Mouse (Mus musculus) stomach, postnatal 0 days (tissue): ENCODE data around the gene Mapk11. TPM values are rescaled to one million over a fixed set of nuclear protein-coding genes. Genes with fewer than 3 reads are reported as not detected.
A peak's percentile ranks its signal among the peaks of the same experiment; 100 is the strongest.

Experiments used
- ATAC-seq: fragments of 200-750 bp; cut with Nextera tagmentation; 2 replicates; pipeline ENCODE4 v1.8.0; 2017; ENCODE audit not compliant: low FRiP score, low TSS enrichment
- DNase-seq: peaks from one replicate; pipeline ENCODE4 v3.0.0-alpha.2; 2016; ENCODE audit warnings: low spot score
- H3K27ac ChIP-seq: fragments of 300-500 bp; sonication (generic); replicated peaks from 2 replicates; pipeline ENCODE4 v1.5.1; 2014; ENCODE audit warnings: mild to moderate bottlenecking, control low read depth
- H3K27me3 ChIP-seq: fragments of 300-500 bp; sonication (generic); 2 replicates; pipeline ENCODE4 v1.6.1; 2014; ENCODE audit warnings: low read length; ENCODE audit not compliant: control insufficient read depth, insufficient read depth
- H3K36me3 ChIP-seq: fragments of 300-500 bp; sonication (generic); 2 replicates; pipeline ENCODE4 v1.6.1; 2014; ENCODE audit warnings: low read length, mixed read lengths; ENCODE audit not compliant: control insufficient read depth, insufficient read depth
- H3K4me1 ChIP-seq: fragments of 300-500 bp; sonication (generic); replicated peaks from 2 replicates; pipeline ENCODE4 v1.6.1; 2014; ENCODE audit warnings: antibody characterized with exemption; ENCODE audit not compliant: control insufficient read depth, insufficient read depth
- H3K4me2 ChIP-seq: fragments of 300-500 bp; sonication (generic); replicated peaks from 2 replicates; pipeline ENCODE4 v1.6.1; 2014; ENCODE audit warnings: low read depth, mild to moderate bottlenecking, control low read depth, moderate library complexity
- H3K4me3 ChIP-seq: fragments of 300-500 bp; sonication (generic); 2 replicates; pipeline ENCODE4 v1.5.1; 2014; ENCODE audit warnings: low read depth, low read length, control low read depth
- H3K9ac ChIP-seq: fragments of 300-500 bp; sonication (generic); 2 replicates; pipeline ENCODE4 v1.6.1; 2014; ENCODE audit warnings: mild to moderate bottlenecking, low read length, control low read depth, mixed read lengths
- H3K9me3 ChIP-seq: fragments of 300-500 bp; sonication (generic); 2 replicates; pipeline ENCODE4 v1.6.1; 2016; ENCODE audit warnings: low read length; ENCODE audit not compliant: control insufficient read depth
- CTCF ChIP-seq: IDR thresholded peaks from 2 replicates; pipeline ENCODE4 v1.5.1; 2016; ENCODE audit warnings: antibody characterized with exemption, low read depth, mild to moderate bottlenecking, moderate library complexity
- EP300 ChIP-seq: optimal IDR thresholded peaks from 2 replicates; pipeline ENCODE3; 2016; ENCODE audit warnings: antibody characterized with exemption
- WGBS: fragments of 180-500 bp; shearing (Covaris S2); extraction: QIAGEN DNeasy Blood & Tissue Kit; methylation state at CpG from one replicate; pipeline ENCODE4 v1.1.7; 2014; 5-methylcytosine and 5-hydroxymethylcytosine counted together
- polyA plus RNA-seq: library from polyadenylated mRNA; unstranded; fragments of >200 nt; fragmentation: Nextera tagmentation; extraction: Ambion mirVana; gene quantifications from 2 replicates; pipeline ENCODE4 v1.2.1, GENCODE M21; 2015

Mapk11 gene
- polyA plus RNA-seq, 1 experiment from 2014 or later = 2.1 TPM

DNA sequence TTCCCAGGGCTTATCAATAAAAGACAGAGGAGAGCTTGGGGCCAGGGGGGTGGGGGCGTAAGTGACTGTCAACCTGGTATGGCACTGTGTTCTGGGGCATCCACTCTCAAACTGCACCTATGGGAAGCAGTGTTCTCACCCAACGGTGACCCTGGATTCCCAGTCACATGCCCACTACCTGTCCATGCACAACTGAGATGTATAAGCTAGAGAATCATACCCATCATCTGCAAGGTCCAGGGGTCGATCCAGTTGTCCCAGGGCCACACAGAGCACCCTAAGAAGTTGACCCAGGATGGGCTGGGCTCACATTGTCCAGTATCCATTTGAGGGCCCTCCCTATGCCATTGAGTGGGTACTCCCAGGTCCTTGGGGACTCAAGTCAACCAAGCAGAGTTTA, 25.1 kb downstream of the Mapk11 start:
- Histone ChIP-seq H3K9me3 (no peaks in the 10 kb centered on the region), H3K4me3 (no peak overlapping the region), H3K27ac (no peak overlapping the region), H3K36me3 (no peaks in the 10 kb centered on the region; the same call in 1 of the 2 replicates), H3K4me2 (no peak overlapping the region), H3K9ac (no peak overlapping the region), H3K4me1 (peaks cover 11% of the 10 kb centered on the region; the same call in 1 of the 2 replicates), H3K27me3 (no peaks in the 10 kb centered on the region)
- ATAC-seq = no peak
- 92% methylated on average over 3 of the region's 3 CpGs for WGBS
- no peak for DNase-seq
- TF ChIP-seq EP300 (no peak), CTCF (no peak)

DNA sequence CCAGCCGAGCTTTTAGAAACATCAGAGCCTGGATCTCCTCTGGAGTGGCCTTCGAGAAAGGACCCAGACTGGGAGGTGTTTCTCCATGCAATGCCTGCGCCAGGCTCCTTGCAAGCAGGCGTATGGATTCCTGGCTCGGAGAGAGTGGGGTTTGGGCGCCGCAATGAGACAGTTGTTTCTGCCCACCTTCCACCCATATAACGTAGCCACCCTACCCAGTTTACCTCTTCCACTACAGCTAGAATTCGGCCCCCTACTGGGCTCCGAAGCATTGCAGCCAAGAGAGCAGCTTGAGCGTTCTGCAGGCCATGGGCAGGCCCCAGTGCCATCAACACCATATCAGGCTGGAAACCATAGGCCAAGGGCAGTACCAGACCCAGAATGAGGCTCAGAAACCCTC, 25.8 kb downstream of the Mapk11 start:
- H3K4me3 ChIP-seq = peak overlapping the region; percentile 90
- H3K4me2 ChIP-seq = peak overlapping the region; percentile 94
- ATAC-seq = no peak
- DNase-seq = peak; percentile 52
- no peak for TF ChIP-seq EP300
- TF ChIP-seq CTCF = peak; percentile 57
- no peaks in the 10 kb centered on the region for H3K9me3 ChIP-seq
- H3K27ac ChIP-seq = peak overlapping the region; percentile 71
- WGBS = 31% methylated on average over 11 of the region's 11 CpGs
- H3K4me1 ChIP-seq = peaks cover 9% of the 10 kb centered on the region; the same call in 1 of the 2 replicates
- no peaks in the 10 kb centered on the region for H3K27me3 ChIP-seq
- peak overlapping the region; percentile 84 for H3K9ac ChIP-seq
- no peaks in the 10 kb centered on the region; the same call in 1 of the 2 replicates for H3K36me3 ChIP-seq

DNA sequence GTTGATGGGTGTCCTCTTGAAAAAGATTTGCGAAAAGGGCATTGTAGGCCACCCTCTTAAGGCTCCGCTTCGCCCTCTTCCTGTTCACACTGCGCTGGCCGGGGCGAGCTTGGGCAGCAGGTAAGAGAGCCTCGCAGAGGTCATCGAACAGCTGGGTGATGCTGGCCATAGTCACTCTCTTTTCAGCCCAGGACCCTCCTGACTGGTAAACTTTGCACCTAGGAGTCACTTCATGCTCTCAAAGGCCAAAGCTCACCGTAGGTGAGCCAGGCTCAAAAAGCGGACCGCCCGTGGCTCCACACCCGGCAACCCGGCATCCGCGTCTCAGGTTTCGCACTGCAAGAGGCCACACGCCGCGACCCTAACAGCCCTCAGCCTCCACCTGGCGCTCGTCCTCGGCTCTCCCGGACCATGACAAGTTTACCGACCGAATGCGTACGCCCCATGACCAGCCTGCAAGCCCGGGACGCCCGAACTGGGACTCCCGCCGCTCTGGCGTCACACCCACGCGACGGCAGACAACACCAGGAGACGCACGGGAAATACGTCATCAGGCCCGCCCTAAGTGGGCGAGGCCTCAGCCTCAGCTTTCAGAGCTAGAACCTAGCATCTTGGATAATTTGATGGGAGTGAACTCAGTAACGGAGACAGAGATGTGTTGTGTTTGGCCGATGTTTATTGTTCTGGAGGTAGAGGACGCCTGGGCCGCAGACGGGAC, 26.6 kb downstream of the Mapk11 start, which contains the start of gene Tubgcp6:
Gene Tubgcp6, minus strand, starts transcription at position 464 of the 718 bp plus-strand sequence.
- H3K27me3 ChIP-seq = no peaks in the 10 kb centered on the region
- peak within 1 kb of the TSS; percentile 71 for H3K27ac ChIP-seq
- peak within 1 kb of the TSS; percentile 84 for H3K9ac ChIP-seq
- peak; percentile 96 for DNase-seq
- no peaks in the 10 kb centered on the region; the same call in 1 of the 2 replicates for H3K36me3 ChIP-seq
- H3K9me3 ChIP-seq = no peaks in the 10 kb centered on the region
- peaks cover 8% of the 10 kb centered on the region; the same call in 1 of the 2 replicates for H3K4me1 ChIP-seq
- peak; percentile 87 for ATAC-seq
- 0% methylated on average over 47 of the region's 47 CpGs for WGBS
- no peak for TF ChIP-seq CTCF
- no peak for TF ChIP-seq EP300
- peak within 1 kb of the TSS; percentile 94 for H3K4me2 ChIP-seq
- H3K4me3 ChIP-seq = peak within 1 kb of the TSS; percentile 90

DNA sequence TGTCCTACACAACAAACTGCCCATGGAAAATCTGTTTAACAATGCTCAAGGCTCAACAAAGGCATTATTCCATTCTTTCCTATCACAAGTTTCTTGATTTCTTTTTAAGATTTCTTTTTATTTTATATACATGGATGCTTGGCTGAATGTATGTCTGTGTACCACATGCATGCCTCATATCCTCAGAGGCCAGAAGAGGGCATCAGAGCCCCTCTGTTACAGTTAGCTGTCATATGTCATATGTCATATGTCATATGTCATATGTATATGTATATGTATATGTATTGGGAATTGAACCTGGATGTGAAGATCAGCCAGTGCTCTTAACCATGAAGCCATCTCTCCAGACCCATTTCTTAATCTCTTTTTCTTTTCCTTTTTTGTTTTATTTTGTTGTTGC, 31.4 kb downstream of the Mapk11 start:
- Histone ChIP-seq H3K36me3 (peaks cover 5% of the 10 kb centered on the region; the same call in 1 of the 2 replicates), H3K27ac (no peak overlapping the region), H3K9ac (no peak overlapping the region), H3K4me2 (no peak overlapping the region), H3K4me1 (0 out of 2 replicates have a peak, but pooled peaks cover 2% of the 10 kb centered on the region), H3K4me3 (no peak overlapping the region), H3K27me3 (no peaks in the 10 kb centered on the region), H3K9me3 (no peaks in the 10 kb centered on the region)
- ATAC-seq (no peak), DNase-seq (no peak)
- TF ChIP-seq EP300 = no peak
- peak; percentile 62 for TF ChIP-seq CTCF

DNA sequence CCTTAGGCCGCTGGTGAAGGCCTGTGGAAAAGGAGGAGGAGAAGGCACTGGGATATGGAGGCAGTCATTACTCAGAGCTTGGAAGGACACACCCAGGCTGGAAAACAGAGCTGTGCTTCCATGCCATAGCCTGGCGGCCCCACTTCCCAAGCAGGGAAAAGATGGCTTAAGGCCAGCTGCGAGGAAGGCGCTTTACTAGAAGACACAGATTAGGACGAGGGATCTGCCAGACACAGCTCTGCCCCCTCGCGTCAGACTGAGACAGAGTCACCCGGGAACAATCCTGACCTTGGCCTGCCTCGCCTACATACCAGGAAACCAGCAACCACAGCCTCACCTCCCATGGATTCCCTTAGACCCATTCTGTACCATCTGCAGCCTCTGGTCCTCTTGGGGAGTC, 39.3 kb downstream of the Mapk11 start:
- Histone ChIP-seq H3K27me3 (no peaks in the 10 kb centered on the region), H3K27ac (no peak overlapping the region), H3K9ac (no peak overlapping the region), H3K9me3 (no peaks in the 10 kb centered on the region), H3K4me3 (no peak overlapping the region), H3K4me1 (no peaks in the 10 kb centered on the region), H3K36me3 (peaks cover 23% of the 10 kb centered on the region), H3K4me2 (no peak overlapping the region)
- ATAC-seq (0 out of 2 replicates have a peak, but pooled peaks have one; percentile 39), DNase-seq (peak; percentile 41)
- WGBS = 77% methylated on average over 9 of the region's 9 CpGs
- TF ChIP-seq EP300 (no peak), CTCF (peak; percentile 39)

DNA sequence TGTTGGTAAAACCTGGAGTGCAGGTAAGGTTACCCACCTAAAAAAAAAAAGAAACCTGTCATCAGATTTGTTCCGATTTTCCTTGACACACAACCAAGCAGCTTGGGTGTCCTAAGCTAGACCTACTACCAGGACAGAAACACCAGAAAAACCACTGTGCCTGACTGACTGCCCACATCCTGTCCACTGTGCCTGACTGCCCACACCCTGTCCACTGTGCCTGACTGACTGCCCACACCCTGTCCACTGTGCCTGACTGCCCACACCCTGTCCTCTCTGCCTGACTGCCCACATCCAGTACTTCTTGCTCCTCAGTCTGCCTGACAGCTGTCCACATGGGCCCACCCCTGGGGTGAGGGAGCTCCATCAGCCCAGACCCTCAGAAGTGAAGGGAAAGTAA, 42.5 kb downstream of the Mapk11 start:
- H3K9ac ChIP-seq = no peak overlapping the region
- peaks cover 27% of the 10 kb centered on the region for H3K36me3 ChIP-seq
- no peaks in the 10 kb centered on the region for H3K9me3 ChIP-seq
- H3K4me1 ChIP-seq = no peaks in the 10 kb centered on the region
- no peaks in the 10 kb centered on the region for H3K27me3 ChIP-seq
- no peak overlapping the region for H3K4me2 ChIP-seq
- 91% methylated on average over 1 of the region's 1 CpGs for WGBS
- ATAC-seq (no peak), DNase-seq (no peak)
- TF ChIP-seq EP300 = no peak
- TF ChIP-seq CTCF = no peak
- H3K27ac ChIP-seq = no peak overlapping the region
- no peak overlapping the region for H3K4me3 ChIP-seq
